Mouse (Mus musculus) E14TG2a.4 (cell line): ENCODE results near the gene Klf13.
A peak's percentile ranks its signal among the peaks of the same experiment; 100 is the strongest.

Experiments
- H3K27me3 ChIP-seq: 2 replicates; pipeline ENCODE4 v1.6.1; 2014; ENCODE audit warnings: low read length, control low read depth; ENCODE audit not compliant: insufficient read depth
- H3K36me3 ChIP-seq: 2 replicates; pipeline ENCODE4 v1.6.1; 2014; ENCODE audit warnings: low read length, control low read depth; ENCODE audit not compliant: insufficient read depth
- H3K4me1 ChIP-seq: replicated peaks from 2 replicates; pipeline ENCODE4 v1.6.1; 2014; ENCODE audit warnings: low read depth, low read length, control low read depth
- H3K4me3 ChIP-seq: replicated peaks from 2 replicates; pipeline ENCODE4 v1.5.1; 2014; ENCODE audit warnings: mild to moderate bottlenecking, low read length
- H3K9me3 ChIP-seq: 2 replicates; pipeline ENCODE4 v1.6.1; 2014; ENCODE audit warnings: low read length, control low read depth
- CTCF ChIP-seq: conservative IDR thresholded peaks from 2 replicates; pipeline ENCODE4 v1.5.1; 2014; ENCODE audit warnings: low read length
- NANOG ChIP-seq: IDR thresholded peaks from 2 replicates; pipeline ENCODE4 v1.6.1; 2014; ENCODE audit warnings: borderline replicate concordance, low read length, mixed read lengths
- POU5F1 ChIP-seq: IDR thresholded peaks from 2 replicates; pipeline ENCODE4 v1.6.1; 2014; ENCODE audit warnings: low read length, borderline replicate concordance

Klf13 gene

GRCm38 (mm10) chr7:63940321-63940720 is 1.6 kb upstream of the Klf13 start:
- TF ChIP-seq NANOG (no peak), POU5F1 (no peak), CTCF (no peak)
- Histone ChIP-seq H3K9me3 (no peaks in the 10 kb centered on the region), H3K4me3 (peak overlapping the region; percentile 93), H3K36me3 (no peaks in the 10 kb centered on the region), H3K4me1 (peaks cover 49% of the 10 kb centered on the region), H3K27me3 (no peaks in the 10 kb centered on the region)

- no peaks in the 10 kb centered on the region for H3K27me3 ChIP-seq
- H3K4me1 ChIP-seq: peaks cover 54% of the 10 kb centered on the region
- H3K9me3 ChIP-seq: no peaks in the 10 kb centered on the region
- peaks cover 5% of the 10 kb centered on the region; the same call in 1 of the 2 replicates for H3K36me3 ChIP-seq
- TF ChIP-seq POU5F1 (no peak), CTCF (no peak), NANOG (no peak)
- H3K4me3 ChIP-seq: peak overlapping the region; percentile 93
Measured at GRCm38 (mm10) chr7:63939397-63939951, 759 bp upstream of the Klf13 start.

GRCm38 (mm10) chr7:63938066-63938913 is 425 bp downstream of the Klf13 start:
- H3K36me3 ChIP-seq: peaks cover 15% of the 10 kb centered on the region
- H3K4me1 ChIP-seq: peaks cover 56% of the 10 kb centered on the region
- no peak for TF ChIP-seq POU5F1
- TF ChIP-seq NANOG: no peak
- no peak for TF ChIP-seq CTCF
- H3K4me3 ChIP-seq: peak overlapping the region; percentile 93
- H3K27me3 ChIP-seq: no peaks in the 10 kb centered on the region
- no peaks in the 10 kb centered on the region for H3K9me3 ChIP-seq

GRCm38 (mm10) chr7:63937236-63938065 is 1.3 kb downstream of the Klf13 start:
- H3K4me1 ChIP-seq: peaks cover 61% of the 10 kb centered on the region
- peak overlapping the region; percentile 93 for H3K4me3 ChIP-seq
- TF ChIP-seq CTCF (no peak), NANOG (no peak), POU5F1 (no peak)
- no peaks in the 10 kb centered on the region for H3K27me3 ChIP-seq
- H3K9me3 ChIP-seq: no peaks in the 10 kb centered on the region
- H3K36me3 ChIP-seq: peaks cover 15% of the 10 kb centered on the region

GRCm38 (mm10) chr7:63936986-63937235 is 1.8 kb downstream of the Klf13 start:
- Histone ChIP-seq H3K4me1 (peaks cover 62% of the 10 kb centered on the region), H3K36me3 (peaks cover 15% of the 10 kb centered on the region), H3K27me3 (no peaks in the 10 kb centered on the region), H3K4me3 (peak overlapping the region; percentile 93), H3K9me3 (no peaks in the 10 kb centered on the region)
- no peak for TF ChIP-seq POU5F1
- TF ChIP-seq CTCF: no peak
- TF ChIP-seq NANOG: no peak

GRCm38 (mm10) chr7:63936188-63936985 is 2.3 kb downstream of the Klf13 start:
- peak overlapping the region; percentile 93 for H3K4me3 ChIP-seq
- H3K27me3 ChIP-seq: no peaks in the 10 kb centered on the region
- H3K9me3 ChIP-seq: no peaks in the 10 kb centered on the region
- H3K36me3 ChIP-seq: peaks cover 15% of the 10 kb centered on the region
- no peak for TF ChIP-seq CTCF
- no peak for TF ChIP-seq POU5F1
- no peak for TF ChIP-seq NANOG
- H3K4me1 ChIP-seq: peaks cover 61% of the 10 kb centered on the region

GRCm38 (mm10) chr7:63935809-63936187 is 2.9 kb downstream of the Klf13 start:
- Histone ChIP-seq H3K9me3 (no peaks in the 10 kb centered on the region), H3K4me3 (peak overlapping the region; percentile 93), H3K27me3 (no peaks in the 10 kb centered on the region), H3K4me1 (peaks cover 61% of the 10 kb centered on the region), H3K36me3 (peaks cover 15% of the 10 kb centered on the region)
- TF ChIP-seq NANOG (no peak), CTCF (no peak), POU5F1 (no peak)

GRCm38 (mm10) chr7:63934530-63934929 is 4.2 kb downstream of the Klf13 start:
- H3K27me3 ChIP-seq: no peaks in the 10 kb centered on the region
- H3K36me3 ChIP-seq: peaks cover 15% of the 10 kb centered on the region
- H3K4me3 ChIP-seq: peak overlapping the region; percentile 93
- no peaks in the 10 kb centered on the region for H3K9me3 ChIP-seq
- TF ChIP-seq CTCF (no peak), NANOG (no peak), POU5F1 (no peak)
- peaks cover 63% of the 10 kb centered on the region for H3K4me1 ChIP-seq
